Mouse (Mus musculus): ENCODE data around the gene Ubxn11. TPM values are rescaled to one million over a fixed set of nuclear protein-coding genes. Genes with fewer than 3 reads are reported as not detected.

Ubxn11 gene
- polyA plus RNA-seq, 1 experiment, result 28.8 TPM

GRCm38 (mm10) chr4:134166906-134167305, 64.5 kb downstream of the Ubxn11 start:
- no peak for DNase-seq
- Histone ChIP-seq H3K4me3 (replicated peaks; ENCODE audit: extremely low read depth, low read depth, low read length) (no peak overlapping the region), H3K4me1 (ENCODE audit: control insufficient read depth, insufficient read depth, low read length) (no peaks in the 10 kb centered on the region; the same call in 1 of the 2 replicates)
- 94% methylated on average over 3 of the region's 3 CpGs for WGBS
- no peak for TF ChIP-seq POLR2A (IDR thresholded peaks at IDR 0.05; ENCODE audit: borderline replicate concordance, extremely low read depth, low read depth, low read length)
- no peak for TF ChIP-seq CTCF (IDR thresholded peaks at IDR 0.05; ENCODE audit: insufficient read depth, low read length)

GRCm38 (mm10) chr4:134172391-134172790, 70.0 kb downstream of the Ubxn11 start:
- 65% methylated on average over 3 of the region's 3 CpGs for WGBS
- Histone ChIP-seq H3K4me1 (ENCODE audit: control insufficient read depth, insufficient read depth, low read length) (no peaks in the 10 kb centered on the region), H3K4me3 (replicated peaks; ENCODE audit: extremely low read depth, low read depth, low read length) (no peak overlapping the region)
- TF ChIP-seq POLR2A (IDR thresholded peaks at IDR 0.05; ENCODE audit: borderline replicate concordance, extremely low read depth, low read depth, low read length) (no peak), CTCF (IDR thresholded peaks at IDR 0.05; ENCODE audit: insufficient read depth, low read length) (no peak)
- DNase-seq, result no peak

Other genes with a start within 250 kb of the Ubxn11 start
- 57.2 and 65.6 TPM in 2 replicates for gene Rps6ka1, start 214.8 kb upstream of the Ubxn11 start, polyA plus RNA-seq (2012; rRNA removed)
- gene Hmgn2, start 133.9 kb upstream of the Ubxn11 start, polyA plus RNA-seq (2012; rRNA removed), result 14.6 and 28.9 TPM in 2 replicates
- gene Dhdds, start 101.7 kb upstream of the Ubxn11 start, polyA plus RNA-seq (2012; rRNA removed), result 21.6 and 28.4 TPM in 2 replicates
- 0.06 TPM in 1 of 2 replicates, not detected in the other for gene Lin28a, start 83.7 kb upstream of the Ubxn11 start, polyA plus RNA-seq (2012; rRNA removed)
- gene Zfp683, start 48.7 kb upstream of the Ubxn11 start, polyA plus RNA-seq (2012; rRNA removed), result 0.27 and 0.58 TPM in 2 replicates
- 7.2 and 14.7 TPM in 2 replicates for gene Crybg2, start 41.8 kb upstream of the Ubxn11 start, polyA plus RNA-seq (2012; rRNA removed)
- 52.8 and 76.5 TPM in 2 replicates for gene Cd52, start 7.5 kb upstream of the Ubxn11 start, polyA plus RNA-seq (2012; rRNA removed)
- 654 and 703 TPM in 2 replicates for gene Sh3bgrl3, start 26.2 kb downstream of the Ubxn11 start, polyA plus RNA-seq (2012; rRNA removed)
- 17.1 and 30.2 TPM in 2 replicates for gene Cep85, start 84.5 kb downstream of the Ubxn11 start, polyA plus RNA-seq (2012; rRNA removed)
- gene Gm7534, start 100.4 kb downstream of the Ubxn11 start, polyA plus RNA-seq (2012; rRNA removed), result not detected in 2 replicates
- 0.20 and 0.31 TPM in 2 replicates for gene Catsper4, start 124.8 kb downstream of the Ubxn11 start, polyA plus RNA-seq (2012; rRNA removed)
- gene Cnksr1, start 135.8 kb downstream of the Ubxn11 start, polyA plus RNA-seq (2012; rRNA removed), result 13.8 and 15.8 TPM in 2 replicates
- gene E130218I03Rik, start 141.1 kb downstream of the Ubxn11 start, polyA plus RNA-seq (2012; rRNA removed), result not detected in 2 replicates
- gene Zfp593, start 143.0 kb downstream of the Ubxn11 start, polyA plus RNA-seq (2012; rRNA removed), result 7.2 and 7.5 TPM in 2 replicates
- gene Gm30191, start 144.4 kb downstream of the Ubxn11 start, polyA plus RNA-seq (2012; rRNA removed), result not detected in 2 replicates
- gene Grrp1, start 151.5 kb downstream of the Ubxn11 start, polyA plus RNA-seq (2012; rRNA removed), result 37.9 and 61.1 TPM in 2 replicates
- 2.3 and 4.3 TPM in 2 replicates for gene Pdik1l, start 185.3 kb downstream of the Ubxn11 start, polyA plus RNA-seq (2012; rRNA removed)
- 2.0 and 4.6 TPM in 2 replicates for gene Trim63, start 212.6 kb downstream of the Ubxn11 start, polyA plus RNA-seq (2012; rRNA removed)
- 0.41 and 0.51 TPM in 2 replicates for gene Slc30a2, start 240.6 kb downstream of the Ubxn11 start, polyA plus RNA-seq (2012; rRNA removed)